Mouse (Mus musculus) CH12.LX (cell line): Measurements from ENCODE around the gene Fam222a. TPM values are rescaled to one million over a fixed set of nuclear protein-coding genes. Genes with fewer than 3 reads are reported as not detected.

Experiments used
- DNase-seq: peaks from one replicate; pipeline ENCODE4 v3.0.0-alpha.2; 2013; ENCODE audit errors: extremely low read depth
- H3K27ac ChIP-seq: 2 replicates; pipeline ENCODE4 v1.5.1; 2012; ENCODE audit warnings: low read depth, mild to moderate bottlenecking, control low read depth, moderate library complexity; ENCODE audit not compliant: insufficient read depth
- H3K27me3 ChIP-seq: replicated peaks from 2 replicates; pipeline ENCODE3; 2012; ENCODE audit warnings: inconsistent platforms
- H3K36me3 ChIP-seq, 2 experiments: replicated peaks in 1 of 2; 2 replicates each; pipeline versions ENCODE3 to v1.6.1; 2012; ENCODE audit warnings: inconsistent platforms in 1 of 2, low read length in 1 of 2, mild to moderate bottlenecking in 1 of 2, mixed read lengths in 1 of 2, moderate library complexity in 1 of 2; ENCODE audit not compliant: control insufficient read depth in 1 of 2, insufficient read depth in 1 of 2
- H3K4me1 ChIP-seq, 2 experiments: 2 replicates each; pipeline ENCODE4 v1.6.1; 2012; ENCODE audit warnings: inconsistent platforms in 1 of 2, moderate library complexity in 1 of 2; ENCODE audit not compliant: insufficient read depth in 2 of 2, control insufficient read depth in 1 of 2
- H3K4me2 ChIP-seq: 2 replicates; pipeline ENCODE4 v1.6.1; 2012; ENCODE audit warnings: low read depth, mild to moderate bottlenecking, control low read depth; ENCODE audit not compliant: poor library complexity, insufficient read depth, severe bottlenecking
- H3K4me3 ChIP-seq, 3 experiments: fragments of 150-350 bp in 1 of 3; sonication (generic) in 1 of 3; replicated peaks in 1 of 3; 2 replicates each; pipeline versions ENCODE3 to v1.5.1; 2011 to 2012; ENCODE audit warnings: low read depth in 2 of 3, low read length in 2 of 3, mild to moderate bottlenecking in 2 of 3, moderate library complexity in 2 of 3, control low read depth in 1 of 3, improper control_type of control experiment in 1 of 3, inconsistent platforms in 1 of 3, mixed read lengths in 1 of 3; ENCODE audit not compliant: poor library complexity in 1 of 3
- H3K79me2 ChIP-seq: replicated peaks from 2 replicates; pipeline ENCODE4 v1.6.1; 2012; ENCODE audit warnings: mild to moderate bottlenecking, moderate library complexity; ENCODE audit not compliant: control insufficient read depth, poor library complexity, insufficient read depth, severe bottlenecking; ENCODE audit errors: extremely low read depth
- H3K9ac ChIP-seq: 2 replicates; pipeline ENCODE4 v1.6.1; 2012; ENCODE audit warnings: low read depth, mild to moderate bottlenecking, control low read depth, moderate library complexity; ENCODE audit not compliant: insufficient read depth
- H3K9me3 ChIP-seq: replicated peaks from 2 replicates; pipeline ENCODE3; 2012; ENCODE audit warnings: low read length, inconsistent platforms, mixed read lengths
- BHLHE40 ChIP-seq: IDR thresholded peaks from 2 replicates; pipeline ENCODE4 v1.6.1; 2011; ENCODE audit warnings: mild to moderate bottlenecking, low read depth, low read length, improper control_type of control experiment
- CHD2 ChIP-seq: IDR thresholded peaks from 2 replicates; pipeline ENCODE4 v1.6.1; 2011; ENCODE audit warnings: low read length, improper control_type of control experiment
- E2F4 ChIP-seq: IDR thresholded peaks from 2 replicates; pipeline ENCODE4 v1.6.1; 2011; ENCODE audit warnings: low read depth, low read length, improper control_type of control experiment; ENCODE audit not compliant: insufficient replicate concordance
- EP300 ChIP-seq: IDR thresholded peaks from 2 replicates; pipeline ENCODE4 v1.6.1; 2011; ENCODE audit warnings: low read length, improper control_type of control experiment
- ETS1 ChIP-seq: conservative IDR thresholded peaks from 2 replicates; pipeline ENCODE4 v1.6.1; 2012; ENCODE audit warnings: low read depth, mild to moderate bottlenecking, inconsistent platforms, low read length, improper control_type of control experiment, moderate library complexity
- IRF4 ChIP-seq: IDR thresholded peaks from 2 replicates; pipeline ENCODE4 v1.6.1; 2014; ENCODE audit warnings: low read depth, mild to moderate bottlenecking, inconsistent platforms, low read length, improper control_type of control experiment
- JUN ChIP-seq: IDR thresholded peaks from 2 replicates; pipeline ENCODE4 v1.6.1; 2011; ENCODE audit warnings: low read depth, mild to moderate bottlenecking, low read length, improper control_type of control experiment, moderate library complexity; ENCODE audit not compliant: insufficient read depth
- JUND ChIP-seq: conservative IDR thresholded peaks from 2 replicates; pipeline ENCODE4 v1.6.1; 2011; ENCODE audit warnings: low read depth, low read length, improper control_type of control experiment
- KAT2A ChIP-seq: IDR thresholded peaks from 2 replicates; pipeline ENCODE4 v1.6.1; 2012; ENCODE audit warnings: low read length, improper control_type of control experiment, inconsistent platforms; ENCODE audit not compliant: insufficient replicate concordance
- MAX ChIP-seq: IDR thresholded peaks from 2 replicates; pipeline ENCODE4 v1.6.1; 2011; ENCODE audit warnings: low read length, improper control_type of control experiment
- MAZ ChIP-seq: IDR thresholded peaks from 2 replicates; pipeline ENCODE4 v1.6.1; 2012; ENCODE audit warnings: low read depth, mild to moderate bottlenecking, inconsistent platforms, low read length, improper control_type of control experiment, moderate library complexity
- MXI1 ChIP-seq: IDR thresholded peaks from 2 replicates; pipeline ENCODE4 v1.6.1; 2011; ENCODE audit warnings: mild to moderate bottlenecking, low read depth, low read length, improper control_type of control experiment
- MYC ChIP-seq: IDR thresholded peaks from 2 replicates; pipeline ENCODE4 v1.6.1; 2011; ENCODE audit warnings: low read depth, mild to moderate bottlenecking, improper control_type of control experiment, low read length
- NELFE ChIP-seq: IDR thresholded peaks from 2 replicates; pipeline ENCODE4 v1.6.1; 2011; ENCODE audit warnings: low read depth, low read length, improper control_type of control experiment
- NRF1 ChIP-seq: IDR thresholded peaks from 2 replicates; pipeline ENCODE4 v1.6.1; 2014; ENCODE audit warnings: low read depth, mild to moderate bottlenecking, inconsistent platforms, low read length, improper control_type of control experiment, moderate library complexity
- PAX5 ChIP-seq: IDR thresholded peaks from 2 replicates; pipeline ENCODE4 v1.6.1; 2012; ENCODE audit warnings: low read length, inconsistent platforms, mixed read lengths
- POLR2A ChIP-seq: IDR thresholded peaks from 2 replicates; pipeline ENCODE4 v1.6.1; 2011; ENCODE audit warnings: low read depth, mild to moderate bottlenecking, improper control_type of control experiment, low read length
- POLR2AphosphoS2 ChIP-seq: IDR thresholded peaks from 2 replicates; pipeline ENCODE4 v1.6.1; 2011; ENCODE audit warnings: low read depth, low read length, improper control_type of control experiment
- RAD21 ChIP-seq: IDR thresholded peaks from 2 replicates; pipeline ENCODE4 v1.6.1; 2011; ENCODE audit warnings: low read depth, mild to moderate bottlenecking, low read length, improper control_type of control experiment, moderate library complexity
- RCOR1 ChIP-seq: conservative IDR thresholded peaks from 2 replicates; pipeline ENCODE4 v1.6.1; 2012; ENCODE audit warnings: low read depth, mild to moderate bottlenecking, inconsistent platforms, low read length, improper control_type of control experiment
- SMC3 ChIP-seq: IDR thresholded peaks from 2 replicates; pipeline ENCODE4 v1.6.1; 2011; ENCODE audit warnings: low read depth, low read length, improper control_type of control experiment
- TBP ChIP-seq: conservative IDR thresholded peaks from 2 replicates; pipeline ENCODE4 v1.6.1; 2011; ENCODE audit warnings: low read depth, low read length, improper control_type of control experiment
- TCF12 ChIP-seq: IDR thresholded peaks from 2 replicates; pipeline ENCODE4 v1.6.1; 2014; ENCODE audit warnings: low read depth, mild to moderate bottlenecking, inconsistent platforms, low read length, improper control_type of control experiment
- USF1 ChIP-seq: IDR thresholded peaks from 2 replicates; pipeline ENCODE4 v1.6.1; 2014; ENCODE audit warnings: low read depth, mild to moderate bottlenecking, inconsistent platforms, low read length, improper control_type of control experiment
- dilution Hi-C: fragments of 300-500 bp; cut with MboI; formaldehyde crosslinking; loops from 2 replicates; pipeline ENCODE4 v1.14.3; 2020; ENCODE audit warnings: low sequenced_read_pairs; ENCODE audit not compliant: extremely low pct_unique_long_range_greater_than_20kb, extremely low pct_ligation_motif_present
- in situ Hi-C: fragments of 300-500 bp; cut with MboI; formaldehyde crosslinking; loops from 3 replicates; pipeline ENCODE4 v1.14.3; 2019; ENCODE audit warnings: low sequenced_read_pairs, low pct_ligation_motif_present, low pct_unique_long_range_greater_than_20kb, mixed read lengths
- polyA plus RNA-seq: library from polyadenylated mRNA; unstranded; fragments of >175 nt; gene quantifications from 2 replicates; pipeline ENCODE4 v1.2.1, GENCODE M21; 2012; ENCODE audit warnings: low read depth; ENCODE audit not compliant: insufficient read length
- total RNA-seq, 2 experiments: library from RNA; depleted of rRNA; stranded (reverse); fragments of 300-350 nt in 1 of 2; fragments of >200 nt in 1 of 2; gene quantifications; 2 replicates each; pipeline ENCODE4 v1.2.3; 2012 to 2014

Gene Fam222a
- total and polyA plus RNA-seq, 3 experiments: 0.13 TPM; not detected in 2

DNA sequence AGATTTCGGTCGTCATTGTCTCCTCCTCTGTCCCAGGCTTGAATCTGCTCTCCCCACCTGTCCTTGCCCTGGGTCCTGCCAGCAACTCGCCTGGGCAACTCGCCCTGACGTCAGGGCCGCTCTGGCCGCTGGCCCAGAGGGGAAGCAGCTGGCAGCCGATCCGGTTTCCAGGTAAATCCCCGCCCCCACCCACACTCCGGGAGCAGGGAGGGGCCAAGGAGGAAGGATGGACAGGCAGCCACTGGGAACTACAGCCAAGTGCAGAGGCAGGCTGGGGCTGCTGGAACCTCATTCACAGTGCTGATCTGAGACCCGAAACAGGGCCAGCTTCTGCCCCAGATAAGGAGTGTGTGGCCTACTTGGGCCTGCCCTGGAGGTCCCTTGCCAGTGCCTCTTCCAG, 2.5 kb upstream of the Fam222a start:
- in situ Hi-C loops: no loop called here
- no peak for TF ChIP-seq JUND
- no peak for TF ChIP-seq MAX
- no peak for TF ChIP-seq MAZ
- no peak for TF ChIP-seq RAD21
- TF ChIP-seq PAX5: no peak
- no peak for TF ChIP-seq KAT2A
- no peak for TF ChIP-seq NRF1
- TF ChIP-seq TCF12: no peak
- no peak for TF ChIP-seq USF1
- TF ChIP-seq JUN: no peak
- no peak for TF ChIP-seq POLR2A
- TF ChIP-seq MXI1: no peak
- TF ChIP-seq SMC3: no peak
- TF ChIP-seq, all 38 proteins: peak for 0
- H3K4me3 ChIP-seq: no peak overlapping the region
- peaks cover 3 to 19% of the 10 kb centered on the region in 2 experiments; a peak in 2 of 4 replicates for H3K4me1 ChIP-seq
- DNase-seq: no peak
- peaks cover 19% of the 10 kb centered on the region for H3K9me3 ChIP-seq
- H3K79me2 ChIP-seq: no peaks in the 10 kb centered on the region
- no peak overlapping the region for H3K27ac ChIP-seq
- no peaks in the 10 kb centered on the region for H3K36me3 ChIP-seq
- peaks cover 64% of the 10 kb centered on the region for H3K27me3 ChIP-seq
- dilution Hi-C loops: no loop called here
- no peak overlapping the region for H3K4me2 ChIP-seq
- no peak overlapping the region for H3K9ac ChIP-seq

DNA sequence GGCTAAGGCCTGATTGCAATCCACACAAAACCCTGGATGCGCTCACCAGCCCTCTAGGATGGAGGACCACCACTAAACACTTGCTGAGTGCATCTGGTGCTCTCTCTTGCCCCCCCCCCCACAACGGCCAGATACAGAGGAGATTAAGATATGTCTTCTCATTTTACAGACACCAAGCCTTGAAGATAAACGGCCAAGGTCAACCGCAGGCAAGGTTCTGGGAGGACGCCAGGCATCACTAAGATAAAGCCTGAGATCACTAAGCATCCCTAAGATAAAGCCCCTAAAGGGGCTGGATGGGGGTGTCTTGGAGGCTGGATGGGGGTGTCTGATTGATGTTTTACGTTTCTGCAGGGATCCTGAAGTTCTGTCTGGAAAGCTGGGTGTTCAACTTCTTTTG, 2.1 kb upstream of the Fam222a start:
- dilution Hi-C loops: no loop called here
- TF ChIP-seq POLR2AphosphoS2 (no peak), IRF4 (no peak), ETS1 (no peak), MYC (no peak), RCOR1 (no peak), BHLHE40 (no peak), USF1 (no peak), CHD2 (no peak), E2F4 (no peak), TBP (no peak), NELFE (no peak), EP300 (no peak)
- Histone ChIP-seq H3K4me2 (no peak overlapping the region), H3K27me3 (peaks cover 65% of the 10 kb centered on the region), H3K27ac (no peak overlapping the region), H3K4me3 (no peak overlapping the region), H3K79me2 (no peaks in the 10 kb centered on the region), H3K9ac (no peak overlapping the region), H3K9me3 (peaks cover 19% of the 10 kb centered on the region), H3K36me3 (no peaks in the 10 kb centered on the region), H3K4me1 (peaks cover 3 to 19% of the 10 kb centered on the region in 2 experiments; a peak in 2 of 4 replicates)
- in situ Hi-C loops: no loop called here
- no peak for DNase-seq
